Mouse (Mus musculus) brain, embryonic 14.5 days (tissue): Measurements from ENCODE around the gene Krt90.

ENCODE experiments used
- CTCF ChIP-seq: fragments of 200-500 bp; IDR thresholded peaks from 2 replicates; pipeline ENCODE4 v1.5.1; 2012; ENCODE audit warnings: inconsistent platforms, mild to moderate bottlenecking, moderate library complexity, borderline replicate concordance; ENCODE audit not compliant: insufficient read depth, insufficient read length; ENCODE audit errors: extremely low read depth
- POLR2A ChIP-seq: fragments of 200-500 bp; IDR thresholded peaks from 2 replicates; pipeline ENCODE4 v1.6.1; 2012; ENCODE audit warnings: mild to moderate bottlenecking, inconsistent platforms, borderline replicate concordance; ENCODE audit not compliant: poor library complexity, insufficient read depth, insufficient read length, severe bottlenecking; ENCODE audit errors: extremely low read depth

DNA sequence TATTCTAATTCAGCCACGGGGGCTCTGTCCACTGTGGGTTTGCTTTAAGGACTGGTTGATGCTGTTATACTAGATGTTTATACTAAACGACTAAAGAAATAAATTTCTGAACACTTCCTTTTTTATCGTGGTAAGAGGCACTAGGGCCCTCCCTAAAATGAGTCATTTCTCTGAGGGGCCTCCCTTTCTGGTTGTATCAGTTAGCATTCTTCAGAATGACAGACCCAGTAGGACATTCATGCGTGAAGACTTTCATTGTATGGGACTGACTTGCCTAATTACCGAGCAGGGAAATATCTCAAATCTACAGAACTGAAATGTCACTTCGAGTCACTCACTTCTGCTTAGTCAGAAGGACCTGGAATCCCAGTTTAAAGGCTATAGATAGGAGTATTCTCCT, 36.4 kb upstream of the Krt90 start:
- TF ChIP-seq CTCF = no peak
- no peak for TF ChIP-seq POLR2A
